Mouse (Mus musculus): ENCODE measurements around the gene Disp1.

GRCm38 (mm10) chr1:183248144-183248543 is 26.8 kb upstream of the Disp1 start:
- TF ChIP-seq CTCF (IDR thresholded peaks at IDR 0.05; ENCODE audit: control insufficient read depth, insufficient read depth, insufficient replicate concordance, low read depth, low read length) (no peak), POLR2A (IDR thresholded peaks at IDR 0.05; ENCODE audit: control insufficient read depth, low read depth, low read length) (no peak)

Data from testis, adult 2 months (tissue).